Mouse (Mus musculus): ENCODE data around the gene Muc5b. TPM values are rescaled to one million over a fixed set of nuclear protein-coding genes. Genes with fewer than 3 reads are reported as not detected.
"Not testable (repeated sequence)": the region's sequence is repeated elsewhere in the genome, so short reads cannot be mapped to it uniquely, and the experiment has no call there.

The Muc5b gene
- polyA plus RNA-seq (2014; fragmentation: Nextera tagmentation; extraction: Ambion mirVana) = 0.01 TPM in 1 of 2 replicates, not detected in the other

DNA sequence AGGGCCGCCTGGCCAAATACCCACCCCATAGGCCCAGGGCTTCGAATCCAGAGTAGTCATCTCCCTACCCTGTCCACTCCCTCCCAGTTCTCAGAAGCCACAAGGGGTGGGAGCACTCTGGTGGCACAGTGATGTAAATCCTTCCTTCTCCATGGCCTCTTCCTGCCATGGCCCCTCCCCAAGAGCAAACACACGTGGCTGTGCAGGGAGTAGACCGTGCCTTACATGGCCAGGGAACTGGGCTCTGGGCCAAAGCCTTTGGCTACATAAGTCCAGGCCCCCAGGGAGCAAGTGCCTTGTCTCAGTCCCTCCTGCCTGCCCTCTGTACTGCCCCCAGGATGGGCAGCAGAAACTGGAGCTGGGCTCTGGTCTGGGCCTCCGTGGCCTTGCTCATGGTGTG, at the start of gene Muc5b:
TSS of gene Muc5b (plus strand) at position 292 of the 400 bp plus-strand sequence.
- 76% methylated on average over 5 of the region's 5 CpGs for WGBS
- H3K9me3 ChIP-seq (ENCODE audit: control insufficient read depth, low read length) = no peaks in the 10 kb centered on the region
- no peak for DNase-seq (ENCODE audit: low spot score)

DNA sequence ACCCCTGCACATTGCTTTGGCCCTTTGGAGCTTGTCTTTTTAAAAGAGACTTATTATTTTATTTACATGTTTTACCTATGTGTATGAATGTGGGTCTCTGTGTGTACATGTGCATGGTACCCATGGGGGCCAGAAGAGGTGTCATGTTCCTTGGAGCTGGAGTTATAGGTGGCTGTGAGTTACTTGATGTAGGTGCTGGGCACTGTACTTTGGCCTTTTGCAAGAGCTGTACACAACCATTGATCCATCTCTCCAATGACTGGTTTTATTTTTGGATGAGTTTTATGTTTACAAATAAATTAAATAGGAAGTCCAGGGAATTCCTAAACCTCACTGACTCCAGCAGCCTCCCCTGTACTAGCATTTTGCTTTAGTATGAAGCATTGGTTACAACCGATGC, 44.6 kb upstream of the Muc5b start:
- H3K9me3 ChIP-seq (ENCODE audit: control insufficient read depth, low read length) = no peaks in the 10 kb centered on the region
- no peak overlapping the region for H3K4me2 ChIP-seq (ENCODE audit: low read depth, severe bottlenecking)
- H3K4me3 ChIP-seq (ENCODE audit: low read depth, low read length) = no peak overlapping the region
- no peaks in the 10 kb centered on the region for H3K27me3 ChIP-seq (ENCODE audit: control insufficient read depth, insufficient read depth, low read length)
- WGBS = 89% methylated on average over 1 of the region's 1 CpGs
- H3K9ac ChIP-seq (ENCODE audit: low read length) = no peak overlapping the region
- H3K27ac ChIP-seq (replicated peaks; ENCODE audit: low read depth, low read length) = no peak overlapping the region
- ATAC-seq (ENCODE audit: insufficient number of reproducible peaks, low FRiP score, low TSS enrichment, low read depth) (no peak), DNase-seq (ENCODE audit: low spot score) (no peak)
- H3K4me1 ChIP-seq (ENCODE audit: control insufficient read depth, insufficient read depth, low read length) = no peaks in the 10 kb centered on the region
- H3K36me3 ChIP-seq (ENCODE audit: control insufficient read depth, insufficient read depth, low read length) = no peaks in the 10 kb centered on the region

More for the DNA sequence above, at the start of gene Muc5b:
- Histone ChIP-seq H3K4me2 (ENCODE audit: low read depth, severe bottlenecking) (no peak within 1 kb of the TSS), H3K4me3 (ENCODE audit: low read depth, low read length) (no peak within 1 kb of the TSS), H3K4me1 (ENCODE audit: control insufficient read depth, insufficient read depth, low read length) (no peaks in the 10 kb centered on the region), H3K27me3 (ENCODE audit: control insufficient read depth, insufficient read depth, low read length) (no peaks in the 10 kb centered on the region), H3K9ac (ENCODE audit: low read length) (no peak within 1 kb of the TSS), H3K27ac (replicated peaks; ENCODE audit: low read depth, low read length) (no peak within 1 kb of the TSS), H3K36me3 (ENCODE audit: control insufficient read depth, insufficient read depth, low read length) (no peaks in the 10 kb centered on the region)
- no peak for ATAC-seq (ENCODE audit: insufficient number of reproducible peaks, low FRiP score, low TSS enrichment, low read depth)

DNA sequence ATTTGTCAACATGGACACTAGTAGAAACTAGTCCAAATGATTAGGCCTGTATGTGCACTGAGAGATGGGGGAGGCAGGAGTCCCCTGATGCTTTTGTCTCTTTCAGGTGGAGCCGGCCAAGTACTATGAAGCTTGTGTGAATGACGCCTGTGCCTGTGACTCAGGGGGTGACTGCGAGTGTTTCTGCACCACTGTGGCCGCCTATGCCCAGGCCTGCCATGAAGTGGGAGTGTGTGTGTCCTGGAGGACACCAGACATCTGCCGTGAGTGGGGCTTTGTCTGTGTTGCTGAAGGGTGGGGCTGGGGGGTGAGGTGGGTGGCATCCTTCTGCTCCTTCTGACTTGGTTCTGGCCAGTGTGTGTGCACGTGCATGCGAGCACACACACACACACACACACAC, 35.7 kb upstream of the Muc5b start:
- Histone ChIP-seq H3K27me3 (ENCODE audit: control insufficient read depth, insufficient read depth, low read length) (no peaks in the 10 kb centered on the region), H3K9ac (ENCODE audit: low read length) (no peak overlapping the region), H3K9me3 (ENCODE audit: control insufficient read depth, low read length) (no peaks in the 10 kb centered on the region), H3K4me1 (ENCODE audit: control insufficient read depth, insufficient read depth, low read length) (no peaks in the 10 kb centered on the region), H3K36me3 (ENCODE audit: control insufficient read depth, insufficient read depth, low read length) (no peaks in the 10 kb centered on the region), H3K4me2 (ENCODE audit: low read depth, severe bottlenecking) (no peak overlapping the region), H3K27ac (replicated peaks; ENCODE audit: low read depth, low read length) (no peak overlapping the region), H3K4me3 (ENCODE audit: low read depth, low read length) (no peak overlapping the region)
- WGBS = 88% methylated on average over 7 of the region's 7 CpGs
- no peak for ATAC-seq (ENCODE audit: insufficient number of reproducible peaks, low FRiP score, low TSS enrichment, low read depth)
- DNase-seq (ENCODE audit: low spot score) = no peak

DNA sequence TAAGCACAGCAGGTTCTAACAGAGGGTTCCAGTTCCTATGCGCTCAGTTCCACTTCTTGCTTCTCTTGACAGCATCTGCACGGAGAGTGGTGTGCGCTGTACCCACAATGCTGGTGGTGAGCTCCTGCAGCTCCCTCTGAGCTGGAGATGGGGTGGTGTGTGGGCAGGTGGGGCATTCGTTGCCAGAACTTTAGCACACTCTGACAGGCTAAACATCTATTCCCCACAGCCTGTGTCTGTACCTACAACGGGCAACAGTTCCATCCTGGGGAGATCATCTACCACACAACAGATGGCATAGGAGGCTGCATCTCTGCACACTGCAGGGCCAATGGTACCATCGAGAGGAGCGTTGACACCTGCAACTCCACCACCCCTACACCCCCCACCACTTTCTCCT, 33.5 kb upstream of the Muc5b start:
- no peak for ATAC-seq (ENCODE audit: insufficient number of reproducible peaks, low FRiP score, low TSS enrichment, low read depth)

DNA sequence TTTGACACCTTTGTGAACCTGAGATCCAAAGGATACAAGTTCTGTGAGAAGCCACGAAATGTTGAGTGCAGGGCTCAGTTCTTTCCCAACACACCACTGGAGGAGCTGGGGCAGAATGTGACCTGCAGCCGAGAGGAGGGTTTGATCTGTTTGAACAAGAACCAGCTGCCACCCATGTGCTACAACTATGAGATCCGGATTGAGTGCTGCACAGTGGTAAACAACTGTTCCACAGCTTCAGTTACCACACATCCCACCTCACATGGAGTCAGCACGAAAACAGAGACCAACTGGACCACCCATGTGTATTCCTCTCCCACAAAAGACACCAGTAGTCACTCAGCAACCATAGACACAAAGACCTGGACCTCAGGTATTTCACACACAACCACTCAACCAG, 31.0 kb upstream of the Muc5b start:
- not testable (repeated sequence) for H3K4me1 ChIP-seq (ENCODE audit: control insufficient read depth, insufficient read depth, low read length); H3K36me3 ChIP-seq (ENCODE audit: control insufficient read depth, insufficient read depth, low read length); H3K9me3 ChIP-seq (ENCODE audit: control insufficient read depth, low read length); DNase-seq (ENCODE audit: low spot score); H3K4me2 ChIP-seq (ENCODE audit: low read depth, severe bottlenecking); H3K9ac ChIP-seq (ENCODE audit: low read length); H3K27me3 ChIP-seq (ENCODE audit: control insufficient read depth, insufficient read depth, low read length); H3K27ac ChIP-seq (replicated peaks; ENCODE audit: low read depth, low read length); H3K4me3 ChIP-seq (ENCODE audit: low read depth, low read length); ATAC-seq (ENCODE audit: insufficient number of reproducible peaks, low FRiP score, low TSS enrichment, low read depth)
- WGBS = no CpG with 5 or more reads among the region's 4 CpGs

More for the DNA sequence above, 33.5 kb upstream of the Muc5b start:
- no peak overlapping the region for H3K27ac ChIP-seq (replicated peaks; ENCODE audit: low read depth, low read length)
- H3K9me3 ChIP-seq (ENCODE audit: control insufficient read depth, low read length) = no peaks in the 10 kb centered on the region
- WGBS = 88% methylated on average over 7 of the region's 7 CpGs
- DNase-seq (ENCODE audit: low spot score) = no peak
- no peak overlapping the region for H3K4me2 ChIP-seq (ENCODE audit: low read depth, severe bottlenecking)
- no peaks in the 10 kb centered on the region for H3K36me3 ChIP-seq (ENCODE audit: control insufficient read depth, insufficient read depth, low read length)
- H3K4me1 ChIP-seq (ENCODE audit: control insufficient read depth, insufficient read depth, low read length) = no peaks in the 10 kb centered on the region
- no peaks in the 10 kb centered on the region for H3K27me3 ChIP-seq (ENCODE audit: control insufficient read depth, insufficient read depth, low read length)
- H3K4me3 ChIP-seq (ENCODE audit: low read depth, low read length) = no peak overlapping the region
- H3K9ac ChIP-seq (ENCODE audit: low read length) = no peak overlapping the region

DNA sequence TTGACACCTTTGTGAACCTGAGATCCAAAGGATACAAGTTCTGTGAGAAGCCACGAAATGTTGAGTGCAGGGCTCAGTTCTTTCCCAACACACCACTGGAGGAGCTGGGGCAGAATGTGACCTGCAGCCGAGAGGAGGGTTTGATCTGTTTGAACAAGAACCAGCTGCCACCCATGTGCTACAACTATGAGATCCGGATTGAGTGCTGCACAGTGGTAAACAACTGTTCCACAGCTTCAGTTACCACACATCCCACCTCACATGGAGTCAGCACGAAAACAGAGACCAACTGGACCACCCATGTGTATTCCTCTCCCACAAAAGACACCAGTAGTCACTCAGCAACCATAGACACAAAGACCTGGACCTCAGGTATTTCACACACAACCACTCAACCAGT, 28.9 kb upstream of the Muc5b start:
- not testable (repeated sequence) for H3K27ac ChIP-seq (replicated peaks; ENCODE audit: low read depth, low read length); H3K4me3 ChIP-seq (ENCODE audit: low read depth, low read length); H3K36me3 ChIP-seq (ENCODE audit: control insufficient read depth, insufficient read depth, low read length); H3K9me3 ChIP-seq (ENCODE audit: control insufficient read depth, low read length); ATAC-seq (ENCODE audit: insufficient number of reproducible peaks, low FRiP score, low TSS enrichment, low read depth); H3K4me1 ChIP-seq (ENCODE audit: control insufficient read depth, insufficient read depth, low read length); H3K4me2 ChIP-seq (ENCODE audit: low read depth, severe bottlenecking); H3K27me3 ChIP-seq (ENCODE audit: control insufficient read depth, insufficient read depth, low read length); H3K9ac ChIP-seq (ENCODE audit: low read length); DNase-seq (ENCODE audit: low spot score)
- WGBS = no CpG with 5 or more reads among the region's 4 CpGs

DNA sequence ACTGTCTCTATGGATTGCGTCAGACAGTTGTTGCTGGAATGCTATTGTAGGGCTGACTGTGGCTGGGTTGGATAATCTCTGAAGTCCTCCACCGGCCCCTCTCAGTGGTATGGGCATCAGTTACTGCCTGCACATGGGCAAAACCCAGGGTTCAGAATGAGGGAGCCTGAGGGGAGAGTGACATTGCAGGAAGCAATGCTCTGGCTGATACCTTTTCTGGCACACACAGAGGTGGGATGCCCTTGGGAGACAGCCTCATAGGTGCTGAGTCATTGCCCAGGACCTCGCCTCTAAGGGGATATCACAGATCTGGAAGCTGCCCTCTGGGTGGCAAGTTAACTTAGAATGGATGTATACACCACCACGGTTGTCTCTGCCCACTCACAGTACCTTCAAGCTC, 25.5 kb upstream of the Muc5b start:
- no peak overlapping the region for H3K4me2 ChIP-seq (ENCODE audit: low read depth, severe bottlenecking)
- H3K4me1 ChIP-seq (ENCODE audit: control insufficient read depth, insufficient read depth, low read length) = no peaks in the 10 kb centered on the region
- DNase-seq (ENCODE audit: low spot score) (no peak), ATAC-seq (ENCODE audit: insufficient number of reproducible peaks, low FRiP score, low TSS enrichment, low read depth) (no peak)
- H3K9me3 ChIP-seq (ENCODE audit: control insufficient read depth, low read length) = no peaks in the 10 kb centered on the region
- H3K4me3 ChIP-seq (ENCODE audit: low read depth, low read length) = no peak overlapping the region
- H3K27me3 ChIP-seq (ENCODE audit: control insufficient read depth, insufficient read depth, low read length) = no peaks in the 10 kb centered on the region
- H3K9ac ChIP-seq (ENCODE audit: low read length) = no peak overlapping the region
- 82% methylated on average over 4 of the region's 4 CpGs for WGBS
- no peaks in the 10 kb centered on the region for H3K36me3 ChIP-seq (ENCODE audit: control insufficient read depth, insufficient read depth, low read length)
- no peak overlapping the region for H3K27ac ChIP-seq (replicated peaks; ENCODE audit: low read depth, low read length)

DNA sequence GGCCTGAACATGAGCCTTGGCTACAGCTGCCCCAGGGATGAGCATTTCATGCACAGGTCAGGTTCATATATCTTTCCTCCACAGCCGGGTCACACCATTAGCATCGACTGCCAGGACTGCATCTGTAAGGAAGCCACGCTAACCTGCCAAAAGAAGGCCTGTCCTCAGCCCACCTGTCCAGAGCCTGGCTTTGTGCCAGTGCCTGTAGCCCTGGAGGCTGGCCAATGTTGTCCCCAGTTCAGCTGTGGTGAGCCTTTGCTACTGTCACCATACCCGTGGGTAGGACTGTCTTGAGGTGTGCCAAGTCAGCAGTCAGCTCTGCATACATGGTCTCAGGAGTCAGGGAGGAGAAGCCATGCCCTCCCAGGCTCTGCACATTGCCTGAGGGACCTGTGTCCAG, 23.5 kb upstream of the Muc5b start:
- H3K27me3 ChIP-seq (ENCODE audit: control insufficient read depth, insufficient read depth, low read length) = no peaks in the 10 kb centered on the region
- ATAC-seq (ENCODE audit: insufficient number of reproducible peaks, low FRiP score, low TSS enrichment, low read depth) = no peak

DNA sequence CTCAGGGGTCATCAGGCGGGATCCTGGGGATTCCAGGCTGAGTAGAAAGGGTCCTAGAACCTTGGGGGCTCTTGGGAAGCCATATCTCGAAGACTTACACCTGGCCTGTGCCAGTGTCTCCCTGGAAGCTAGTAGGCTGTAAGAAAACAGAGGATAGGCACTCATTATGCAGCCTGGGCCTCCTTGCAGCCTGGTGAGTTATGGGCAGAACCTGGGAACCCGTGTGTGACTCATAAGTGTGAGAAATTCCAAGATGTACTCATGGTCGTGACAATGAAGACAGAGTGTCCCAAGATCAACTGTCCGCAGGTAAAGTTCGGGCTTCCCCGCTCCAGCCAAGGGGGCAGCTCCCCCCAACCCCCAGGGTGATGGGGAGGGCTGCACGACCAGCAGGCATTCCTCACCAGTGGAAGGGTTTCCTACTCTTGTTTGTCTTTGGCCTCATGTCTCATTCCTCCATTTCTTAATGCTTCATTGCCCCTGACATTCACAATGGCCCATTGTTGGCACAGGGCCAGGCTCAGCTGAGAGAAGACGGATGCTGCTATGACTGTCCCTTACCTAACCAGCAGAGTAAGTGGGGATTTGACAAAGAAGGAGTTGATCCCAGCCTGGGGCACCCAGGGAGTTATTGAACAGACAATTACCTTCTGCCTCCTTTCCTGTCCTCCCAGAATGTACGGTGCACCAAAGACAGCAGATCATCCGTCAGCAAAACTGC, 21.4 kb upstream of the Muc5b start:
- H3K9me3 ChIP-seq (ENCODE audit: control insufficient read depth, low read length) = no peaks in the 10 kb centered on the region
- 84% methylated on average over 11 of the region's 11 CpGs for WGBS
- H3K27ac ChIP-seq (replicated peaks; ENCODE audit: low read depth, low read length) = no peak overlapping the region
- ATAC-seq (ENCODE audit: insufficient number of reproducible peaks, low FRiP score, low TSS enrichment, low read depth) (no peak), DNase-seq (ENCODE audit: low spot score) (no peak)
- H3K9ac ChIP-seq (ENCODE audit: low read length) = no peak overlapping the region
- no peaks in the 10 kb centered on the region for H3K27me3 ChIP-seq (ENCODE audit: control insufficient read depth, insufficient read depth, low read length)
- no peaks in the 10 kb centered on the region for H3K36me3 ChIP-seq (ENCODE audit: control insufficient read depth, insufficient read depth, low read length)
- H3K4me3 ChIP-seq (ENCODE audit: low read depth, low read length) = no peak overlapping the region
- no peaks in the 10 kb centered on the region for H3K4me1 ChIP-seq (ENCODE audit: control insufficient read depth, insufficient read depth, low read length)
- no peak overlapping the region for H3K4me2 ChIP-seq (ENCODE audit: low read depth, severe bottlenecking)

More for the DNA sequence above, 23.5 kb upstream of the Muc5b start:
- no peak overlapping the region for H3K4me2 ChIP-seq (ENCODE audit: low read depth, severe bottlenecking)
- no peaks in the 10 kb centered on the region for H3K36me3 ChIP-seq (ENCODE audit: control insufficient read depth, insufficient read depth, low read length)
- no peaks in the 10 kb centered on the region for H3K9me3 ChIP-seq (ENCODE audit: control insufficient read depth, low read length)
- no peaks in the 10 kb centered on the region for H3K4me1 ChIP-seq (ENCODE audit: control insufficient read depth, insufficient read depth, low read length)
- WGBS = 83% methylated on average over 4 of the region's 4 CpGs
- no peak overlapping the region for H3K9ac ChIP-seq (ENCODE audit: low read length)
- DNase-seq (ENCODE audit: low spot score) = no peak
- H3K27ac ChIP-seq (replicated peaks; ENCODE audit: low read depth, low read length) = no peak overlapping the region
- no peak overlapping the region for H3K4me3 ChIP-seq (ENCODE audit: low read depth, low read length)
